Mouse (Mus musculus): ENCODE results near the gene Psma6. TPM values are rescaled to one million over a fixed set of nuclear protein-coding genes. Genes with fewer than 3 reads are reported as not detected.

The Psma6 gene
- total and polyA plus RNA-seq, 3 experiments, result 255 to 309 TPM; not detected in 1

DNA sequence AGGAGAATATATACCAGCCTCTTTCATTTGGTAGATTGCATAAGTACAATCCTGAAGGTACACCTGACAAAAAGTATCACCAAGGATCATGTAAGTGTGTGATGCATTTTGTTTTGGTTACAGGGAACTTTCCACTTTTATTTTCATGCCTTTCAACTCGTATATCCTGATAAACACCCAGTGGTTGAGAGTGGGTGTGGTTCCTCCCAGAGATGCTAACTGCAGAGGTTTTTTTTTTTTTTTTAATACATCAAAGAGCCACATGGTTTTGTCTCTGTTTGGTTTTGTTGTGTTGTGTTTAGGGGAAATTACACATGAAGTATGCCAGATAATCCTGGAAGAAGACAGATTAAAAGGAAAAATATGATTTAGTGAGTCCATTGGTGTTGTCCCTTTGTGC, 26.7 kb upstream of the Psma6 start:
- no peaks in the 10 kb centered on the region for H3K9me3 ChIP-seq (replicated peaks; ENCODE audit: insufficient read depth, low read length)
- H3K27ac ChIP-seq (ENCODE audit: control insufficient read depth, low read depth, low read length), result no peak overlapping the region
- H3K27me3 ChIP-seq (ENCODE audit: control insufficient read depth in 1 of 2, insufficient read depth in 2 of 2, low read length in 2 of 2), result no peaks in the 10 kb centered on the region
- H3K4me3 ChIP-seq (ENCODE audit: control insufficient read depth in 1 of 2, insufficient read depth in 1 of 2, low read depth in 2 of 2, low read length in 2 of 2), result no peak overlapping the region
- no peaks in the 10 kb centered on the region for H3K4me1 ChIP-seq (ENCODE audit: control insufficient read depth in 1 of 2, insufficient read depth in 2 of 2, low read length in 2 of 2)
- DNase-seq (ENCODE audit: low read depth, low spot score), result peak; percentile 28
- no peaks in the 10 kb centered on the region for H3K79me2 ChIP-seq (ENCODE audit: control insufficient read depth, insufficient read depth, low read length, poor library complexity)
- peak; percentile 92 for TF ChIP-seq ZNF384 (IDR thresholded peaks at IDR 0.05; ENCODE audit: low read depth, low read length)
- TF ChIP-seq E2F4 (IDR thresholded peaks at IDR 0.05; ENCODE audit: borderline replicate concordance, low read depth, low read length), result no peak
- TF ChIP-seq ZMIZ1 (IDR thresholded peaks at IDR 0.05; ENCODE audit: low read depth, low read length), result no peak
- peaks cover 0 to 5% of the 10 kb centered on the region in 2 experiments; a peak in 2 of 4 replicates for H3K36me3 ChIP-seq (ENCODE audit: control insufficient read depth in 1 of 2, insufficient read depth in 2 of 2, low read length in 2 of 2)
- no peak overlapping the region for H3K9ac ChIP-seq (ENCODE audit: control insufficient read depth, low read depth, low read length, poor library complexity, severe bottlenecking)

GRCm38 (mm10) chr12:55360929-55361328, 23.1 kb upstream of the Psma6 start:
- no peaks in the 10 kb centered on the region for H3K4me1 ChIP-seq (ENCODE audit: control insufficient read depth in 1 of 2, insufficient read depth in 2 of 2, low read length in 2 of 2)

GRCm38 (mm10) chr12:55365083-55365482, 18.9 kb upstream of the Psma6 start:
- no peak overlapping the region for H3K4me3 ChIP-seq (ENCODE audit: control insufficient read depth in 1 of 2, insufficient read depth in 1 of 2, low read depth in 2 of 2, low read length in 2 of 2)

More at GRCm38 (mm10) chr12:55360929-55361328, 23.1 kb upstream of the Psma6 start:
- H3K79me2 ChIP-seq (ENCODE audit: control insufficient read depth, insufficient read depth, low read length, poor library complexity), result no peaks in the 10 kb centered on the region
- H3K36me3 ChIP-seq (ENCODE audit: control insufficient read depth in 1 of 2, insufficient read depth in 2 of 2, low read length in 2 of 2), result peaks cover 0 to 5% of the 10 kb centered on the region in 2 experiments; a peak in 2 of 4 replicates
- no peak overlapping the region for H3K9ac ChIP-seq (ENCODE audit: control insufficient read depth, low read depth, low read length, poor library complexity, severe bottlenecking)
- TF ChIP-seq ETS1 (IDR thresholded peaks at IDR 0.05; ENCODE audit: low read depth, low read length) (no peak), TAL1 (IDR thresholded peaks at IDR 0.05; ENCODE audit: low read length) (no peak), TCF12 (IDR thresholded peaks at IDR 0.05; ENCODE audit: low read depth, low read length) (no peak), CTCF (IDR thresholded peaks at IDR 0.05 in 2 of 3, conservative IDR thresholded peaks at IDR 0.05 in 1 of 3; ENCODE audit: control insufficient read depth in 1 of 3, insufficient read depth in 1 of 3, low read depth in 2 of 3, low read length in 3 of 3, poor library complexity in 1 of 3, severe bottlenecking in 1 of 3) (no peak)
- DNase-seq (ENCODE audit: low read depth, low spot score), result no peak
- no peak overlapping the region for H3K4me3 ChIP-seq (ENCODE audit: control insufficient read depth in 1 of 2, insufficient read depth in 1 of 2, low read depth in 2 of 2, low read length in 2 of 2)
- no peak overlapping the region for H3K27ac ChIP-seq (ENCODE audit: control insufficient read depth, low read depth, low read length)
- no peaks in the 10 kb centered on the region for H3K9me3 ChIP-seq (replicated peaks; ENCODE audit: insufficient read depth, low read length)
- no peaks in the 10 kb centered on the region for H3K27me3 ChIP-seq (ENCODE audit: control insufficient read depth in 1 of 2, insufficient read depth in 2 of 2, low read length in 2 of 2)

GRCm38 (mm10) chr12:55372424-55373055, 11.5 kb upstream of the Psma6 start:
- H3K27ac ChIP-seq (ENCODE audit: control insufficient read depth, low read depth, low read length), result no peak overlapping the region
- H3K36me3 ChIP-seq (ENCODE audit: control insufficient read depth in 1 of 2, insufficient read depth in 2 of 2, low read length in 2 of 2), result no peaks in the 10 kb centered on the region
- H3K4me3 ChIP-seq (ENCODE audit: control insufficient read depth in 1 of 2, insufficient read depth in 1 of 2, low read depth in 2 of 2, low read length in 2 of 2), result no peak overlapping the region
- no peaks in the 10 kb centered on the region for H3K9me3 ChIP-seq (replicated peaks; ENCODE audit: insufficient read depth, low read length)
- H3K9ac ChIP-seq (ENCODE audit: control insufficient read depth, low read depth, low read length, poor library complexity, severe bottlenecking), result no peak overlapping the region
- no peaks in the 10 kb centered on the region for H3K79me2 ChIP-seq (ENCODE audit: control insufficient read depth, insufficient read depth, low read length, poor library complexity)
- H3K27me3 ChIP-seq (ENCODE audit: control insufficient read depth in 1 of 2, insufficient read depth in 2 of 2, low read length in 2 of 2), result no peaks in the 10 kb centered on the region
- TF ChIP-seq ZC3H11A (IDR thresholded peaks at IDR 0.05; ENCODE audit: low read depth, low read length) (peak; percentile 68), MAZ (IDR thresholded peaks at IDR 0.05; ENCODE audit: low read depth, low read length) (no peak), RAD21 (IDR thresholded peaks at IDR 0.05; ENCODE audit: low read depth, low read length) (peak; percentile 57), MXI1 (IDR thresholded peaks at IDR 0.05; ENCODE audit: low read depth, low read length) (no peak), CTCF (IDR thresholded peaks at IDR 0.05 in 2 of 3, conservative IDR thresholded peaks at IDR 0.05 in 1 of 3; ENCODE audit: control insufficient read depth in 1 of 3, insufficient read depth in 1 of 3, low read depth in 2 of 3, low read length in 3 of 3, poor library complexity in 1 of 3, severe bottlenecking in 1 of 3) (peak in 1 of 3 experiments; percentile 57; a peak in 2 of 6 replicates), SMC3 (IDR thresholded peaks at IDR 0.05; ENCODE audit: low read depth, low read length) (peak; percentile 71)
- peak; percentile 20 for DNase-seq (ENCODE audit: low read depth, low spot score)
- no peaks in the 10 kb centered on the region for H3K4me1 ChIP-seq (ENCODE audit: control insufficient read depth in 1 of 2, insufficient read depth in 2 of 2, low read length in 2 of 2)

More at GRCm38 (mm10) chr12:55365083-55365482, 18.9 kb upstream of the Psma6 start:
- H3K27ac ChIP-seq (ENCODE audit: control insufficient read depth, low read depth, low read length), result no peak overlapping the region
- no peaks in the 10 kb centered on the region for H3K79me2 ChIP-seq (ENCODE audit: control insufficient read depth, insufficient read depth, low read length, poor library complexity)
- H3K4me1 ChIP-seq (ENCODE audit: control insufficient read depth in 1 of 2, insufficient read depth in 2 of 2, low read length in 2 of 2), result no peaks in the 10 kb centered on the region
- H3K9me3 ChIP-seq (replicated peaks; ENCODE audit: insufficient read depth, low read length), result no peaks in the 10 kb centered on the region
- H3K36me3 ChIP-seq (ENCODE audit: control insufficient read depth in 1 of 2, insufficient read depth in 2 of 2, low read length in 2 of 2), result no peaks in the 10 kb centered on the region
- no peak overlapping the region for H3K9ac ChIP-seq (ENCODE audit: control insufficient read depth, low read depth, low read length, poor library complexity, severe bottlenecking)
- DNase-seq (ENCODE audit: low read depth, low spot score), result no peak
- no peaks in the 10 kb centered on the region for H3K27me3 ChIP-seq (ENCODE audit: control insufficient read depth in 1 of 2, insufficient read depth in 2 of 2, low read length in 2 of 2)
- TF ChIP-seq USF2 (IDR thresholded peaks at IDR 0.05; ENCODE audit: borderline replicate concordance in 1 of 2, insufficient read depth in 1 of 2, low read depth in 1 of 2, low read length in 2 of 2), result no peak

Data from MEL (cell line).